Mouse (Mus musculus): Measurements from ENCODE around the gene Tmem181a.
"Not testable (repeated sequence)": the region's sequence is repeated elsewhere in the genome, so short reads cannot be mapped to it uniquely, and the experiment has no call there.

The Tmem181a gene

DNA sequence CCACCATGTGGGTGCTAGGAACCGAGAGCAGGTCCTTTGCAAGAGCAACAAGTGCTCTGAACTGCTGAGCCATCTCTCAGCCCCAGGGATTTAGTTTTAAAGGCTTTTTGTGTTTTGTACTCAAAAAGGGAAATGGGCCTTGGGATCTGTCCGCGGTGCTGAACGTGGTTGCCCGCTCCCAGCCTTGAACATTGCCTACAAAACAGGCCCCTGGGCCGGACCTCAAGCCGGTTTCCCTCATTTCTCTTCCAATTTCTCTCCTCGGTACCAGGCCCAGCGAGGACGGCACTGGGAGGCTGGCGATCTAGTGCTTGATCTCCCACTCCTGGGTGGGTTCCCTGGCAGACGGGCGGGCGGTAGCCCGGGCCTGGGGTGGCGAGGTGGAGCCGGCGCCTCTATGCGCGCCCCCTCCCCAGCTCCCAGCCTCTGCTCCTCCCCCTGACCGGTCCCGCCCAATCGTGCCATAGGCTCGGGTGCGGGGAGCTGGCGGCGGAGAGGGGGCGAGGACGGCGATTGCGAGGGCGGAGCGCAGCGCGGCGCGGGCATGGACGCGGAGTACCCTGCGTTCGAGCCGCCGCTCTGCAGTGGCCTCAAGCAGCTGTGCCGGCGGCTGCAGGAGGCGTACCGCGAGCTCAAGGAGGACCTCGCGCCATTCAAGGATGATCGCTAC is at the start of gene Tmem181a:
Tmem181a (plus strand) TSS at position 461 of the 670 bp plus-strand sequence.
- not testable (repeated sequence) for DNase-seq (ENCODE audit: low read depth, low spot score)

DNA sequence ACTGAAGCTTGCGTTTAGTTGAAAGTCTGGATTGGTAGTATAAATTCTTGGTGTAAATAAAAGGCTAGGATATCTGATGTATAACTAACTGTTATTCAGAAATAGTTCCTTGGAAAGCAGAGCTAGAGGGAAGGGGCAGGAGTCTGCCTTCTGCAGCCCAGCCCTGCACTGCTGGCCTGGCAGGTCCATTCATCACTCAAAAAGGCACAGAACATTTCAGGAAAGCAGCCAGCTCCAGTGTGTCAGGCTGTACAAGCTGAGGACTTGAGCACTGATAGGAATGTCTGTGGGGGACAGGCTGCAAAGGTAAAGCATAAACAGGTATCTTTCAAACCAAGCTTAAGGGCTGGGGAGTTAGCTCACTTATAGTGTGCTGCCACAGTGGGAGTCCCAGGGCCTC is 44.9 kb upstream of the Tmem181a start:
- DNase-seq (ENCODE audit: low read depth, low spot score), result no peak

DNA sequence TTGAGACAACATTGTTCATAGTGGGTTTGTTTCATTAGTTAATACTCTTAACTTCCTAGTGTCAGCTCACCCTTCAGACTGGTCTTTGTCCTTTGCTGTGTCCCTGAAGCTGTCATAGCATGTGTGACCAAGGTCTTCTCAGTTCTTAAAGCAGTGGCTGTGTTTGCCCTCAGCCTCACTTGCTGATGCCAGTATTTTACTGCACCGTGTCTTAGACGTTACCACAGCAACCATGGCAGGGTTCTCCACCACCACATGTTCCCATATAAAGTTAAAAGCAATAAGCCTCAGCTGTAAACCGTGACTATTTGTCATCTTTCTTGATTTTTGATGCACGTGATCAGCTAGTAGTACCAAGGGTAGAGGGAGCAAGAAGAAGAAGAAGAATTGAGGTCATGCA is 41.0 kb upstream of the Tmem181a start:
- DNase-seq (ENCODE audit: low read depth, low spot score), result no peak

DNA sequence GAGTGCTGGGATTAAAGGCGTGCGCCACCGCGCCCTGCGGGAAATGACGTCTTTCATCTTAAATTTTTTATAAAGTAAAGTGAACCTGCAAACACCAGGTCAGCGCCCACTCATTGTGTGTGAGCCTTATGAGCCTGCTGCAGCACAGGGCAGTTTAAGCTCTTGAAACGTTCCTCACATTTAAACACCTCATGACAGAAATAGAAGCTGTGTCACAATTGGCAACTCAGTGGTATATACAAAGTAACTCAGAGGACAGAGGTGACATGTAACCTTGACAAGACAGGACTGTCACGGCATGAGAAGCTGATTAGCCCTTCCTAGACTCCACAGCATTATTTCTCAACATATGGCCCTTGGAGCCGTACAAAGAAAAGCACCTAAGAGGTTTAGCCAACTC is 40.1 kb upstream of the Tmem181a start:
- DNase-seq (ENCODE audit: low read depth, low spot score), result no peak

DNA sequence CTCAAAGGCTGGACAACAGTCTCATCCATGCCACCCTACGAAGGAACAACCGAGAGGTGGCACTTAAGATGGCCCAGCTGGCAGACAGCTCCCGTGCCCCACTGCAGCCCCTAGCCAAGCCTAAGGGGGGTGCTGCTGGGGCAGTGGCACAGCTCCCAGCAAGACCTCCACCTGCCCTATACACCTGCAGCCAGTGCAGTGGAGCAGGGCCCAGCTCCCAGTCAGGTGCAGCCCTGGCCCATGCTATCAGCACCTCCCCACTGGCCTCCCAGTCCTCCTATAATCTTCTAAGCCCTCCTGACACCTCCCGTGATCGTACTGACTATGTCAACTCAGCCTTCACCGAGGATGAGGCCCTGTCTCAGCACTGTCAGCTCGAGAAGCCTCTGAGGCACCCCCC is 24.0 kb upstream of the Tmem181a start:
- DNase-seq (ENCODE audit: low read depth, low spot score), result not testable (repeated sequence)

DNA sequence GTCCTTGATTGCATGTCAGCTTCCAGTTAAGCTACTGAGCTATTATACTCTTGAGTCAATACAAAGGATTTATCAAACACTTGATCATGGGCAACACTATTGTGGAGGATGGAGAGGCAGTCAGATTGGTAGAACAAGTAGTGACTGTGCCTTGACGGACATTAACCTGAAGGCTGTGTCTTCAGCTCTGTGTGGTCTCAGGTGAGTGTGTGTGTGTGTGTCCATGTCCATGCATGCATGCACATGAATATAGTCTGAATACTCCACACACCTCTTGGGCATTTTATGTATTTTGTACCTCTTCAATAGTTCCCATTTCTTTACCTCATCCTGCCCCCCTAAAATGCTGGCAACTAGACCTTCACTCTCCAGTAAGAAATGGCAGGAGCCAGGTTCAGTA is 5.4 kb upstream of the Tmem181a start:
- DNase-seq (ENCODE audit: low read depth, low spot score), result not testable (repeated sequence)

DNA sequence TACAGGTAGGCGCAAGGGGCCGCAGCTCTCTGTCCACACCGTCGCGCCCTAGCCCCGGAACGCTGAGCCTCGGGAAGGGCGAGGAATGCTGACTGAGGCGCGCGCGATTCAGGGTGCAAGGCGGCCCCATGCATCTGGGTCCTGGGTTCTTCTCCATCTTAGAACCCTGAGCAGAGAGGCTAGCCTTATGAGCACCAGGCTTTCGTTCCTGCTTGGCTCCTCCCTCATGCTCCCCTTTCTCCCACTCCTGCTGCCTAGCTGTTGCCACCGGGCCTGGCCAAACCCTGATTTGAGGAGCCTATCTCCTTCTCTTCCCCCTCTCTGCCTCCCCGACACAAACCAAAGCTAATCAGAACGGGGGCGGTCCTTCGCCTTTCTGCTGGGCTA is 403 bp downstream of the Tmem181a start:
- not testable (repeated sequence) for DNase-seq (ENCODE audit: low read depth, low spot score)

DNA sequence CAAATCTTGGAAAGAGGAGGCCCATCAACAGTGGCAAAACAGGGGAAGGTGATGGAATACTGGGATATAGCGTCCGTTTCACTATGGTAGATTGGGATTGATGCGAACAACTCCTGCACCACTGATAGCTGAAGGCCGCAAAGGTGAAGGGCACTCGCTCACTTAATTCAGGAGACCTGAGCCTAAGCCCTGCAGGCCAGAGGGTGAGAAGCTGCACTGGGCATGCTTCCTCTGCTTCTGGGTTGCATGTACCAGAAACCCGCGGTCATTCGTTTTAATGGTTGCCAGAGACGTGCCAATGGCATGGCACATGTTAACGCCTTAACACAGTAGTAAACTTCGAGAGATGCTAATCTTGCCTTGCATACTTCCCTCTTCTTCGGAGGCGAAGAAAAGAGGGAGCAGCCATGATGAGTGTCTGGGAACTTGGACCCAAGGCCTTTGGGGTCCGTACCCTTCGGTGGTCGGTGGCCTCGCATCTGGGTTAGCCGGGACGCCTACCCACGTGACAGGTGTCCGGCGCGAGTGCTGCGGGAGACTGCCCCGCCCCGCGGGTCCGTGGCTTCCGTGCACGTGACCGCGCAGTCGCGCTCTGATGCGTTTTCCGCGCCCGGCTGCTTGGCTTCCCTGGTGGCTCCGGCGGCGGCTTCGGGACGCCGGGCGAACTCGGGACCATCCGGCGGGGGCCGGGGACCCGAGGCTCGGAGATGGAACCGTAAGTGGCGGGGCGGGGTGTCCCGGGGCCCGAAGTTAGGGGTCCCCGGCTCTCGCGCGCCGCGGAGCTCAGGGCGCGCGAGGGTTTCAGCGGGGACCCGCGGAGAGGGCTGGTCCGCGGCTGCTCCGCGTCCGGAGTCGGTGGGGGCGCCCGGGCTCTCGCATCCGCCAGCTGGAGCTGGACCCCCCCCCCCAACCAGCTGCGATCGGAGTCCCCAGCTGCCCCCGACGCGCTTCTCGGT is 13.5 kb downstream of the Tmem181a start:
- not testable (repeated sequence) for DNase-seq (ENCODE audit: low read depth, low spot score)

DNA sequence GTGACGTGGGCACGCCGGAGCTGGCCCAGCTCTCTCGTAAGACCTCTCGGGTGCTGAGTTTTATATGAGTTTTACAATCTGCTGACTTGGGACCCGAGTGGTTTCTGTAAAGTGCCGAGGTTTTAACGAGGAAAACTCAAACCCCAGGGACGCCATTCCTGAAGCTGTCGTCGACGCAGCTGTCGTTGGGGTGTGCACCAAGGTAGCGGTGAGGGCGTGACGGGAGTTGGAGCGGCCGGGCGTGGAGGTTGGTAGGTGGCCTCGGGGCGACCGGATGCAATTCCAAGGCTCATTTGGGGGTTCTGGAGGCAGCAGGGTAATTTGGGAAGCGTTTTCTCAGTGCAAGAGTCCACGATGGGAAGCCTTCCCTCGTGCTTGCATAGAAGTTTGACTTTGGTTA is 14.2 kb downstream of the Tmem181a start:
- DNase-seq (ENCODE audit: low read depth, low spot score), result not testable (repeated sequence)

DNA sequence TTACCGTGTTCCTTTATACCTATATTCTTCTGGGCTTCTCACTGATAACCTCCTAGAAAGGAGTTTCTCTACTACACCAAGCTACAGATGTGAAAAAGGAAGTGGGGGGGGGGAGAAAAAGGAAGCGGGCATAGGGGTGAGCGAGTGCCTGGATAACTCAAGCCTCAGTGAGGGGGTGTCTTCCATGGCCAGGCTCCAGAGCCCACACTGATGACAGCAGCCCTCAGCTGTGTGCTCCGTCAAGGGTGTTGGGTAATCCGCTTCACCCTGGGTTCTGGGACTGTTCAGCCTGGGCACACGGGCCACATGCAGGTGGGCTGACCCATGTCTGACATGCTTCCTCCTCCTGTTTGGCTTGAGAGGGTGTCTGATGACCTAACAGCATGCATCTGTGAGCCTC is 15.3 kb downstream of the Tmem181a start:
- DNase-seq (ENCODE audit: low read depth, low spot score), result not testable (repeated sequence)

DNA sequence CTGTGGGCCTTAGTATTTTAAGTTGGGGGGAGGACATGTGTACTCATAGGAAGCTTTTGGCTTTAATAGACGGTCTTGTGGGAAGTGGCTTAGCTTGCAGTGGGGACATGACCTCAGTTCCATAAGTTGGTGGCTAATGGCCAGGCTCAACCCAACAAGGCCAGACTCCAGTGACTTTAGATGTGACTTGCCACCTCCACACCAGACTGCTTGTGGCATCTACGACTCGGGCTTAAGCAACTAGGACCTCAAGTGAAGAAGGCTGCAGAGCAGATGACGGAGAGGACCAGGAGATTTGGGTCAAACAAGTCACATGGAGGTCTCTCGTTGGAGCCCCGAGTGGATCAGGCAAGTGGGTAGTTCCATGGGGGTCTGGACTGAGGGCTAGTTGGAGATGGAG is 18.0 kb downstream of the Tmem181a start:
- not testable (repeated sequence) for DNase-seq (ENCODE audit: low read depth, low spot score)

DNA sequence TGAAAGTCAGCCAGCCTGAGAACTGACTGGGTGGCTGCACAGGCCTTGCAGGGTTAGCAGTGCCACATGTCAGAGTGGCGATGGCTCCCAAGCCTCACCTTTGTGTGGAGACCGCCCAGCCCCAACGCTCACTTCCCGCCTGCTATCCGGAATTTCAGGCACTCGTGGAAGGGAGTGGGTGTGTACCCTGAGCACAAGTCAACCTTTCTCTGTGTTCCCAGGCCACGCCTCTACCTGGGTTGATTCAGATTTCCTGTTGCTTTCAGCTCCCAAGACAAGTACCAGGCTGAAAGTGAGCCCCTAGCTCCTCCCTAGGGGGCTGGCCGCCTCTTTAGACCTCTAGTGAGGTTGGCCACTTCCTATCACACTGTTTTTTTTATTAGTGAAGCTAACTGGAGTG is 22.5 kb downstream of the Tmem181a start:
- DNase-seq (ENCODE audit: low read depth, low spot score), result not testable (repeated sequence)

DNA sequence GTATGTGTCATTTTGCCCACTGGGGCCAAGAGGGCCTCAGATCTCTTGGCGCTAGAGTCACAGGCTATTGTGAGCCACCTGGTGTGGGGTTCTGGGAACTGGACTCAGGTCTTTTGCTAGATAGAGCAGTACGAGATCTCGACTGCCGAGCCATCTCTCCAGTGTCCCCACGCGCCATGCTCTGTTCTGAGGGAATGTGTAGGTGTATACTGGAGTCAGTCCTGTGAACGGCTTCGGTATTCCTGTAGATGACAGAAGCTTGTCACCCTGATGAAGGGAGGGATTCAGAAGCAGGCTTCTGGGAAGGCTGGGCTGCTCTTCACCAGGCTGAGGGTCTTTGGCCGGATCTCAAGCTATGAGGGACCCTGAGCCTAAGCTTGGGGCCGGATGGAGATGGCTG is 23.1 kb downstream of the Tmem181a start:
- not testable (repeated sequence) for DNase-seq (ENCODE audit: low read depth, low spot score)

DNA sequence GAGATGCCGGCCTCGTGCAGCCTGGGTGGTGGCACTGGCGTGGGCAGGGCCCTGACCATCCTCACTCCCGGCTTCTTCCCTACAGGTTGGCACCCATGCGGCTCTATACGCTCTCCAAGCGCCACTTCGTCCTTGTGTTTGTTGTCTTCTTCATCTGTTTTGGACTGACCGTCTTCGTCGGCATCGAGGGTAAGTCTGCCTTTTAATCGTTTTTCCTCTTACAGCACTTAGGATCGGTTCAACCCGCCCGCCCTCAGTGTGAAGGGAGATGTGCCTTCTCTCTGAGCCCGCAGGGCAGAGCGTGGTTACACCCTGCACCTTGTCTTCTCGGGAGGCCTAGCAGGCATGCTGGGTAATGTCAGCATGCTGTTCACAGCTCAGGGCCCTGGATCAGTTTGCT is 23.9 kb downstream of the Tmem181a start:
- not testable (repeated sequence) for DNase-seq (ENCODE audit: low read depth, low spot score)

DNA sequence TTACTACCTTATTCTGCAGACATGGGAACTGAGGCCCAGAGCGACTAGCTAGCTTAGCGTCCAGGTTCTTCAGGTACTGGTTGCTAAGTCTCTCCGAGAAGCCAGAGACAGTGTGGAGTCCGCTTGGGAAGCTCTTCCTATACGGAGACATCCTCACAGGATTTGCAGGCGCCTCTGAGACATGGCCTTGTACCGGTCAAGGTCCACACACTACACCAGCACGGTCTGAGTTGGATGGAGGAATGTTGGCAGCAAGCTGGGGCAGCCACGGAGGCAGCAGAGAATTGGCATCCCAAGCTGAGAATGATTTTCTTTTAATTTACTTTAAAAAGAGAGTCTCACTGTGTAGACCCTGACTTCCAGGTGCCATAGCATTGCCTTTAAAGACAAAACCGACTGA is 26.5 kb downstream of the Tmem181a start:
- DNase-seq (ENCODE audit: low read depth, low spot score), result not testable (repeated sequence)

DNA sequence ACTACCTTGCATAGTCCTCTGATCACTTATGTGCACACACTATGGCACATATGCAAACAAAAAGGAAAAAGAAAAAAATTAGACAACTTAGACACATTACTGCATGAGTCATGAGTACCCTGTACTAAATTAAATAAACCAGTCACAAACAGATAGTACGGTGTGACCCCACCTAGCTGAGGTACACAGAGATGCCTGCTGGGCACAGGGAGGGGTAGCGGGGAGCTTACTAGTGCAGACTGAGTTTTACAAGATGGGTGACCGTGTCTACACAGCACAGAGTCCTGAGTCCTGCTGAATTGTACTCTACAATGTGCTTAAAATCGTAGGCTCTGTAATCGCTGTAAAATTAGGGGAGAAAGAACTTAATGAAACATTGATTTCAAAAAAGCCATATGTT is 29.5 kb downstream of the Tmem181a start:
- not testable (repeated sequence) for DNase-seq (ENCODE audit: low read depth, low spot score)

DNA sequence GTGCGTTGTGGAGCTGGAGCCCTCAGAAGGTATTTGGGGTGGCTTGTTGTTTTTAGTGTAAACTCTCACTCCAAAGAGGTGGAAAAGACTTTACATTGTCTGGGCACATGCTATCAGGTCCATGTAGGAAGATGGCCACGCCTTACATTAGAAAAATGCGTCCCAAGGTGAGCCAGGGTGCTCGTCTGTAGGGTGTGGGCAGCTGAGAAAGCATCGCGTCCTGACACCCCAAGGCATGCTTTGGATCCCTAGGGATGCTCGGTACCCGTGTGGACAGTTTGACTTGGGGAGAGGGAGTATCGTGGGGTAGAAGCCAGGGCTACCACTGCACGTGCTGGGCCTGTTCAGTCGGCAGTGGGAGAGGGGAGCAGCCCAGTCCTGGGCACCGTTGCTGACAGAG is 32.4 kb downstream of the Tmem181a start:
- not testable (repeated sequence) for DNase-seq (ENCODE audit: low read depth, low spot score)

DNA sequence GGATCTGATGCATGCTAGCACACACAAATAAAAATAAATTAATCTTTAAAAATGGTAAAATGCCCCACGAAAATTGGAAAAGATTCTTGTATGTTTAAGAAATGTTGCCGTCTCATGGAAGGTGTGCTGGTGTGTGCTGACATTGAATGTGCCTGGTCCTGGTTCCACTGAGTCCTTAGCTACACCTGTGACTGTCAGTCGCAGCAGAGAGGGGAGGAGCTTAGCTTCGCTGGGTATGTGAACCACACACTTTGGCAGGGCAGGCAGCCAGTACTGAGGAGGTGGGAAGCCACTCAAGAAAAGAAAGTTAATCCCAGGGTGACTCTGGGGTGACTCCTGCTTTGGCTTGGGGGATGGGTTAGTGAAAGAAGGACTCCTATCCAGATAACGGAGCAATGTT is 37.2 kb downstream of the Tmem181a start:
- not testable (repeated sequence) for DNase-seq (ENCODE audit: low read depth, low spot score)

DNA sequence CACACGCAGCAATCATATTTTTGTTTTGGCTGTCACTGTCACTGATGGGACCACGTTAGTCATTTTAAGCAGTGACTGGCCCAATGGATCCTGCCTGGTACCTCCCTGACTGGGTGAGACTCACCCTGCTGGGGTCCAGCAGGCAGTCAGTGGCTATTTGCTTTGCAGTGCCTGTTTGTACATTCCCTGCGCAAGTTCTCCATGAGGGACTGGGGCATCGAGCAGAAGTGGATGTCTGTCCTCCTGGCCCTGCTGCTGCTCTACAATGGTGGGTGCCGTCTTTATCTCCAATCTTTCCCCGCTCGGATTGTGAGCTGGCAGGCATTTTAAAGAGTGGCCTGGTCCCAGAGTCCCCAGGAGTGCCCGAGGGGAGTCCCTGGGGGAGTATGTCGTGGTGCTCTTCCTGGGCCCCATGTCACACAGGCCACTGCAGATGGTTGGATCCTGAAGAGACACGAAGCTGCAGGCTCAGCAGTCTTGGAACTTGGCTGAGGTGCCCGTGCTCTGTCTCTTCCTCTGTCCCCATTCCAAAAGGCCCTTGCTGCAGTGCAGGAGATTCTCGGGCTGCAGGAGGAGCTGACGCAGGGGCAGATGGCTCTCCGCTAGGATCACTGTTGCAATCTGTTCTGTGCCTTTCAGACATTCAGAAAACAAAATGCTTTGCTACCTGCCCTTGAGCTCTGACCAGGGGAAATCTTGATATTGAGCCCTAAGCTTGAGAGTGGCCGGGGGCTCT is 40.6 kb downstream of the Tmem181a start:
- not testable (repeated sequence) for DNase-seq (ENCODE audit: low read depth, low spot score)

DNA sequence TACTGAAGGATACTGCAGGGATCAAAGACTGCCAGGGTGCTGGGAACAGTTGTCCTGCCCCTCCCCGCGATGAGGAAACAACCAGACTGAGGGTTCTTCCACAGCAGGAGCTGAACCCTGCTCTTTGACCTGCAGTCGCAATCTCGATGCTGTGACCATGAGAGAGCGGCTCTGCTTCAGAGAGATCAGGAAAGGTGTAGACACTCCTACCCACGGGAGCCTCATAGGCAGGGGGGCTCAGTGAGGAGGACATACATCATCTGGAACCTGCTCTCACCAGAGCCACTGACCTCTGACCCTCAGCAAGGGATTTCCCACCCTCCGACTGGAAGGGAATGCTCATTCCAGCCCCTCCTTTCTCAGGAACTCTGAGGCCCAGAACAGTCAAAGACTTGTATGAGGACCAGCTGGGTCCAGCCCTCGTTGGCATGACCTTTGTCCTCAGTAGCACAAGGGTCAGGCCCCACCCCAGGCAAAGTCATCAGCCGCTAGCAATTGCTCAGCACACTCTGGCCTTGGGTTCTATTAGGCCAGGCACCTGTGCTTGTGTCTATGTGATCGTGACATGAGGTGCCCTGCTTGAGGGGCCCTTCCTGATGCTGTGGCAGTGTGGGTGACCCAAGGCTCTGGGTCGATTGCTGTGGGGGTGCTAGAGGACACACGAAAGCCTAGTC is 43.7 kb downstream of the Tmem181a start:
- not testable (repeated sequence) for DNase-seq (ENCODE audit: low read depth, low spot score)

DNA sequence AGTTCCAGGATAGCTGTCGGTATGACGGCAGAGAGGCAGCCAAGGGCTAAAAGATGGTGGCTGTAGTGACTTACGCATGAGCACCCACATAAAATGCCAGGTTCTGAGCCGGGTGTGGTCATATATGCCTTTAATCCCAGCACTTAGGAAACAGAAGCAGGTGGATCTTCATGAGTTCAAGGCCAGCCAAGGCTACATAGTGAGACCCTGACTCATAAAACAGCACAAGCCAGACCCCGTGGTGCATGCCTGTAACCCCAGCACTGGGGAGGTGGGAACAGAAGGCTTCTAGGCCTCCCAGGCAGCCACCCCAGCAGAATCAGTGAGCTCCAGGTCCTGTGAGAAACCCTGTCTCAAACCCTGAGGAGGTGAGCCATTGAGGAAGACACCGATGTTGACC is 48.2 kb downstream of the Tmem181a start:
- DNase-seq (ENCODE audit: low read depth, low spot score), result not testable (repeated sequence)

Data from retina, adult 2 months (tissue).